Mouse (Mus musculus) B cell, adult 62 days (primary cell): ENCODE data around the gene Ints6. TPM values are rescaled to one million over a fixed set of nuclear protein-coding genes. Genes with fewer than 3 reads are reported as not detected.

Experiments
- total RNA-seq: library from RNA; stranded (reverse); gene quantifications from 4 replicates; pipeline ENCODE4 v1.2.4, GENCODE M21; 2023

Ints6 gene
- 76.3 to 92.7 TPM (median 84.6 TPM) in 4 replicates for total RNA-seq

GRCm38 (mm10) chr14:62761036-62761881, at the start of gene Ints6:
Gene Ints6 (minus strand): TSS chr14:62761169.

GRCm38 (mm10) chr14:62663367-62663766, 97.6 kb downstream of the Ints6 start, which contains the start of gene Serpine3:
Gene Serpine3 (plus strand): TSS chr14:62663667.

Other genes with a start within 250 kb of the Ints6 start
- gene Fam124a, start 205.4 kb downstream of the Ints6 start, total RNA-seq: not detected in 4 replicates
- gene Gm4131, start 194.2 kb downstream of the Ints6 start, total RNA-seq: not detected in 4 replicates
- gene Serpine3, start 97.5 kb downstream of the Ints6 start, total RNA-seq: not detected in 4 replicates
- 36.9 to 42.9 TPM (median 40.7 TPM) in 4 replicates for gene Wdfy2, start 76.5 kb upstream of the Ints6 start, total RNA-seq
- gene Defb48, start 223.3 kb upstream of the Ints6 start, total RNA-seq: not detected in 4 replicates
- gene Defb47, start 236.9 kb upstream of the Ints6 start, total RNA-seq: not detected in 4 replicates